In genomic region chr4:89438665-89439064, GRCm38 (mm10) we compare ENCODE assay signal across 22 mouse cellular contexts.
"Had no signal": no experiment of that assay in that cellular context is flagged by ENCODE, and none has a peak within 500 bp of the region (broad histone marks: within the 10 kb centered on the region; RNA-seq: fewer than 3 reads in every experiment).

No protein-coding gene starts in this region.

- H3K9ac ChIP-seq: liver, embryonic 15.5 days; liver, postnatal 0 days; lung, embryonic 15.5 days; midbrain, embryonic 12.5 days; neural tube, embryonic 13.5 days; neural tube, embryonic 15.5 days; stomach, embryonic 15.5 days had no signal

- H3K4me2 ChIP-seq: liver, embryonic 15.5 days; lung, embryonic 15.5 days; midbrain, embryonic 12.5 days; neural tube, embryonic 13.5 days; neural tube, embryonic 15.5 days; stomach, embryonic 15.5 days had no signal

- H3K4me1 ChIP-seq: liver, embryonic 15.5 days; lung, embryonic 15.5 days; midbrain, embryonic 12.5 days; neural tube, embryonic 13.5 days; neural tube, embryonic 15.5 days; stomach, embryonic 15.5 days had no signal

- H3K27me3 ChIP-seq: liver, embryonic 15.5 days; lung, embryonic 15.5 days; midbrain, embryonic 12.5 days; neural tube, embryonic 13.5 days; neural tube, embryonic 15.5 days; stomach, embryonic 15.5 days had no signal

- H3K36me3 ChIP-seq: liver, embryonic 15.5 days; lung, embryonic 15.5 days; midbrain, embryonic 12.5 days; neural tube, embryonic 13.5 days; neural tube, embryonic 15.5 days; stomach, embryonic 15.5 days had no signal

- DNase-seq: liver, postnatal 0 days; lung, adult 2 months; lung, postnatal 14 days; lung, postnatal 4 days; midbrain, embryonic 14.5 days; retina, postnatal 1 day; right cerebral cortex, adult 18-20 months; right cerebral cortex, postnatal 25 days; right cerebral cortex, postnatal 4 days; thymus, adult 2 months; thymus, postnatal 25 days; thymus, postnatal 4 days had no signal

- H3K27ac ChIP-seq: liver, embryonic 15.5 days; lung, embryonic 15.5 days; midbrain, embryonic 12.5 days; neural tube, embryonic 13.5 days; neural tube, embryonic 15.5 days; stomach, embryonic 15.5 days; stomach, postnatal 0 days had no signal

- H3K9me3 ChIP-seq: liver, embryonic 15.5 days; lung, embryonic 15.5 days; midbrain, embryonic 12.5 days; neural tube, embryonic 13.5 days; neural tube, embryonic 15.5 days; stomach, embryonic 15.5 days had no signal

- ATAC-seq: liver, postnatal 0 days; lung, postnatal 0 days; midbrain, embryonic 16.5 days had no signal

- H3K4me3 ChIP-seq: liver, embryonic 15.5 days; lung, embryonic 15.5 days; midbrain, embryonic 12.5 days; myocyte; neural tube, embryonic 13.5 days; neural tube, embryonic 15.5 days; stomach, embryonic 15.5 days had no signal
